Mouse (Mus musculus): ENCODE results near the gene Mup18. TPM values are rescaled to one million over a fixed set of nuclear protein-coding genes. Genes with fewer than 3 reads are reported as not detected.
"Not testable (repeated sequence)": the region's sequence is repeated elsewhere in the genome, so short reads cannot be mapped to it uniquely, and the experiment has no call there.

The Mup18 gene
- not detected in 2 replicates for polyA plus RNA-seq (2014; fragmentation: Nextera tagmentation; extraction: Ambion mirVana)

DNA sequence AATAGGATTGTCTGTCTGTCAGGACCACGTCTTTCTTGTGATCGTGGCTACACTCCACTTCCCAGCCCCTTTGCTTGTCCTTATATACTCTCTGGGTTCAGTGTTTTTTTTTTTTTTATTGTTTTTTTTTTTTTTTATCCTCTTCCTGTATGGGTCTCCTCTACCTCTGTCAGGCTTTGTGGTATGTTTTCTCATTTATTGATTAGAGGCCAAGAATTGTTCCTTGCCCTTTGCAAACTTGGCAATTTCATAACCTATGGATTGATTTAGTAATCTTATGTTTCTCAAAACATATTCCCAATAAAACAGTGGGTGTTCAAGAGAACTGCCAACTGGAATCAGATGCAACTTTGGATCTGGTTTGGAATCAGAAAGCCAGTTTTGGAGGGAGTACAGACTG, at the start of gene Mup18:
Gene Mup18 (minus strand): TSS at position 101 of the 400 bp plus-strand sequence.
- H3K4me2 ChIP-seq (replicated peaks); H3K9me3 ChIP-seq (ENCODE audit: control insufficient read depth, low read length); H3K9ac ChIP-seq; H3K27me3 ChIP-seq (ENCODE audit: control insufficient read depth, insufficient read depth, low read length); H3K36me3 ChIP-seq (replicated peaks; ENCODE audit: control insufficient read depth, insufficient read depth); ATAC-seq (ENCODE audit: low FRiP score); DNase-seq (ENCODE audit: low spot score); H3K4me3 ChIP-seq (replicated peaks; ENCODE audit: low read length); H3K4me1 ChIP-seq (replicated peaks; ENCODE audit: control insufficient read depth, insufficient read depth, low read length); H3K27ac ChIP-seq: not testable (repeated sequence)
- 73% methylated on average over 2 of the region's 2 CpGs for WGBS

DNA sequence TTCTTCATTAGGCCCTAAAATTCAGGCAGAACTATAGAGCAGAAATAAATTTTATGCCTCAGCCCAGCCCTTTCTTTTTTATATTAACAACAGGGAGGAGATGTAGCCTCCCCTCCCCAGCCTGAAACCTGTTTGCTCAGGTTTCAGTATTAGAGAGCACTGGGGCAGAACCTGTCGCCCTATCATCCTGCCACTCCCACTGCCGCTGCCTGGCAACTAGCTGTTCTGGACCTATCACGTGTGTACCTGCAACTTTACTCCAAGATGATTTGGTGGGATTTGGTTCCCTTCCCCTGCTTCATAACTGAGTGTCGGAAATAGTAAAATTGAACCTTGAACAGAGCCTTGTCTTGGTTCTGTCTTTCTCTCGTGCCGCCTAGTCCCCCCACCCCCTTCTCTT, 40.4 kb upstream of the Mup18 start:
- H3K4me2 ChIP-seq (replicated peaks); ATAC-seq (ENCODE audit: low FRiP score): not testable (repeated sequence)

More for the DNA sequence above, 40.4 kb upstream of the Mup18 start:
- H3K4me3 ChIP-seq (replicated peaks; ENCODE audit: low read length); H3K36me3 ChIP-seq (replicated peaks; ENCODE audit: control insufficient read depth, insufficient read depth); DNase-seq (ENCODE audit: low spot score); H3K27ac ChIP-seq; H3K4me1 ChIP-seq (replicated peaks; ENCODE audit: control insufficient read depth, insufficient read depth, low read length); H3K27me3 ChIP-seq (ENCODE audit: control insufficient read depth, insufficient read depth, low read length); H3K9me3 ChIP-seq (ENCODE audit: control insufficient read depth, low read length); H3K9ac ChIP-seq: not testable (repeated sequence)
- 84% methylated on average over 4 of the region's 6 CpGs for WGBS

Other genes with a start within 250 kb of the Mup18 start
- gene Mup15, start 234.4 kb downstream of the Mup18 start, polyA plus RNA-seq (2014; fragmentation: Nextera tagmentation; extraction: Ambion mirVana): not detected in 2 replicates
- not detected in 2 replicates for gene Mup16, start 154.6 kb downstream of the Mup18 start, polyA plus RNA-seq (2014; fragmentation: Nextera tagmentation; extraction: Ambion mirVana)
- not detected in 2 replicates for gene Mup17, start 78.3 kb downstream of the Mup18 start, polyA plus RNA-seq (2014; fragmentation: Nextera tagmentation; extraction: Ambion mirVana)
- gene Mup19, start 108.1 kb upstream of the Mup18 start, polyA plus RNA-seq (2014; fragmentation: Nextera tagmentation; extraction: Ambion mirVana): not detected in 2 replicates
- gene Mup5, start 161.1 kb upstream of the Mup18 start, polyA plus RNA-seq (2014; fragmentation: Nextera tagmentation; extraction: Ambion mirVana): not detected in 2 replicates